Mouse (Mus musculus) left cerebral cortex, adult 6 months (tissue): Measurements from ENCODE around the gene Timm44. TPM values are rescaled to one million over a fixed set of nuclear protein-coding genes. Genes with fewer than 3 reads are reported as not detected.

ENCODE experiments used
- long read RNA-seq, 2 experiments: library from polyadenylated mRNA; unstranded; transcript quantifications; one replicate each; pipeline ENCODE4 v2.0.0; 2019 to 2020
- polyA plus RNA-seq: library from polyadenylated mRNA; unstranded; fragments of <200 nt; fragmentation: Nextera tagmentation; gene quantifications from 2 replicates; pipeline ENCODE4 v1.2.3, GENCODE M21; 2021

Gene Timm44
- 31.6 and 51.3 TPM in 2 replicates for polyA plus RNA-seq
- long read RNA-seq, experiment 1, transcript Timm44-201 (13 exons, 1,790 nt), result major isoform, 186 of 250 reads
- long read RNA-seq, experiment 1, transcript Timm44-206 (12 exons, 3,041 nt), result minor isoform, 10 of 250 reads
- long read RNA-seq, experiment 1, partial matches to known transcripts, result 14 of 250 reads
- long read RNA-seq, experiment 1, other reads (novel, unspliced or antisense), result 40 of 250 reads
- long read RNA-seq, experiment 2, transcript Timm44-201 (13 exons, 1,790 nt), result major isoform, 24 of 67 reads
- long read RNA-seq, experiment 2, partial matches to known transcripts, result 26 of 67 reads
- long read RNA-seq, experiment 2, other reads (novel, unspliced or antisense), result 16 of 67 reads

DNA sequence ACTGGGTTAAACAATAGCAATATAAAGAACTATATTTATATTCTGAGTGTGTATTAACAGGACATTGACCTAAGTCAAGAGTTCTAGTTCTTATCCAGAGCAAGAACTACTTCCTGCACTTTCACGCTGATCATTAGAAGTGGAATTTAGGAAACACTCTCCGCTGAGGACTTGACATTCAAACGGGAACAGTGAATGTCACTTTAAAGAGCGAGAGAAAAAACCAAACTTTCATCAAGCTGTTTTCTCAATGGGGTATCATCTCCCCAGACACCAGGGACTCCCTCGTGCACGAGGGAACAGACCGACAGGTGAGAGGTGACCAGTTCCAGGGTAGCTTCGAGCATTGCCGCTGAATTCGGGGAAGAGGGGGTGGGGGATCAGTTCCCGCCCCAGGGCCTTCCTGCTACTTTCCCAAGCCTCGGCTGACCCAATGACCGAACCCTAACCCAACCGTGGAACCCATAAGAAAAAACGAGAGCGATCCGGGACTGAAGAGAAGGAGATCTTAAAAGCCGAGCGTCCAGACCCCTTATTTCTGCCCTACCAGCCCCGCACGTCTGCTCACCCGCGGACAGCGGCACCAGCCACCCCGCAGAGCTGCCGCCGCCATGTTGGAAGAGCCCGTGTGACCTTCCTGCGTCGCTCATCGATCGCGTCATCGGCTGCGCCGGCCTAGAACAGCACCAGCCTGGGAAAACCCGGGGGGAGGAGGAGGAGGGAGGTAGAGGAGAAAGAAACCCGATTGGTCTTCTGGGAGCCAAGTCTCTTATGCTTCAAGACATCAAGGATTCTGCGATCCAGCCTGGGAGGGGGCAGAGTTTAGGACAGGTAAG, at the start of gene Timm44:
Timm44 (minus strand) TSS at position 639 of the 836 bp plus-strand sequence.

DNA sequence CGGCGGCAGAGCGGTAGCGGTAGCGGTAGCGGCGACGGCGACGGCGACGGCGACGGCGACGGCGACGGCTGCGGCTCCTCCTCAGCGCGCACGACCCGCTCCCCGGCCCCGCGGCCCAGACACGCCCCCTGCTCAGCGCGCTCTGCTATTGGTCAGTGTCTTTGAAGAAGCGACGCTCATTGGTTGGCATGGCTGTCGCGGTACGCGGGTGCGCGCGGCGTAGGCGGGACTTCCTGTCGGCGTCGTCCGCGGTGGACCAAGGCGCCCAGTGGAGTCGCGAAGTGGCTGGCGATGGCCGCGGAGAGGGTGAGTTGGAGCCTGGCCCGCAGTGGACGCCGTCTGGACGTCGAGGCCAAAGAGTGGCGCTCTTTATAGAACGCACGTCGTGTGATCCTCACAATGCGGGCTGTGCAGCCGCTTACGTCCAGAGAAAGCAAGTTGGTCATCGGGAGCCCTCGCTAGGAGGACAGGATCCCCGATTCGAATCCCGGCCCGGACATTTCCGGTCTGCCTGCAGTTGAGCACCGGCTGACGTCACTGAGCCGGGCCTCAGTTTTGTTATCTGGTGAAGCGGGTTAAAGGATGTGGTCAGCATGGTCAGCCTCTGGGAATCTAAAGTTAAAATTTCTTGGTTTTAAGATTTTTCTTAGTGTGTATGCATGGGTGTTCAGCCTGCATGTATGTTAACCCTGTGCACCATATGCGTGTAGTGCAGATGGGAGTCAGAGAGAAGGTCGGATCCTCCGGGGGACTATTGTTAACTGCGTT, 49.5 kb upstream of the Timm44 start, which contains the start of the genes Ccl25 and Elavl1:
Ccl25 (plus strand) TSS at position 228 of the 768 bp plus-strand sequence.
Elavl1 (minus strand) TSS at position 431 of the 768 bp plus-strand sequence.

DNA sequence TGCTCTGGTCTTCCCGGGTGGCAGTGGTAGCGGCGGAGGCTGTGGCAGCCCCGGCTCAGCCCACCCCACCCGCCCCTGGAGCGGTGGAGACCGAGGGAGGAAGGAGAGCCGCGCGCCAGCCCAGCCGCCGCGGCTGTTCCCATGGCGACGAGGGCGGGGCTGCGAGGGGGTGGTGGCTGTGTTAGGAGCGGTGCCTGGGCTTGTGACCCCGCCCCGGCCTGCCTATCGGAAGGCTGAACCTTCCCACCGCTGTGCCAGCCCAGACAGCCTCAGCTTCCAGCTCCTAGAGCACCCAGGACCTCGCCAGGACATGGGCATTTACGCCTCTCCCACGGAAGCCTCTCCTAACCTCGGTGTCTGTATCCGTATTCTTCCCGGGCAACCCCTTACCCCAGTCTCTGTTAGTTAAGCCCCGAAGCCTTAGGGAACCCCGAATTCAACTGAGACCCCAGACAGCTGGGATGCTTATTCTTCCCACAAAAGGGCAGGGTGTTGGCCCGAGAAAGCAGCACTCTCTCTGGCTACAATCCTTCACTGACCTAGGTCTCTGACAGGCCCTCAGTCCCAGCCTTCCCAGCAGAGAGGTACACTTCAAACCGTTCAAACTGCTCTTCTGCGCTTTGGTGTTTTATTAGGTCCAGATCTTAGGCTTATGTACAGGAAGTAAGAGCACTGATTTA, 16.4 kb downstream of the Timm44 start, which contains the start of gene Ctxn1:
Ctxn1 (minus strand) TSS at position 150 of the 680 bp plus-strand sequence.

DNA sequence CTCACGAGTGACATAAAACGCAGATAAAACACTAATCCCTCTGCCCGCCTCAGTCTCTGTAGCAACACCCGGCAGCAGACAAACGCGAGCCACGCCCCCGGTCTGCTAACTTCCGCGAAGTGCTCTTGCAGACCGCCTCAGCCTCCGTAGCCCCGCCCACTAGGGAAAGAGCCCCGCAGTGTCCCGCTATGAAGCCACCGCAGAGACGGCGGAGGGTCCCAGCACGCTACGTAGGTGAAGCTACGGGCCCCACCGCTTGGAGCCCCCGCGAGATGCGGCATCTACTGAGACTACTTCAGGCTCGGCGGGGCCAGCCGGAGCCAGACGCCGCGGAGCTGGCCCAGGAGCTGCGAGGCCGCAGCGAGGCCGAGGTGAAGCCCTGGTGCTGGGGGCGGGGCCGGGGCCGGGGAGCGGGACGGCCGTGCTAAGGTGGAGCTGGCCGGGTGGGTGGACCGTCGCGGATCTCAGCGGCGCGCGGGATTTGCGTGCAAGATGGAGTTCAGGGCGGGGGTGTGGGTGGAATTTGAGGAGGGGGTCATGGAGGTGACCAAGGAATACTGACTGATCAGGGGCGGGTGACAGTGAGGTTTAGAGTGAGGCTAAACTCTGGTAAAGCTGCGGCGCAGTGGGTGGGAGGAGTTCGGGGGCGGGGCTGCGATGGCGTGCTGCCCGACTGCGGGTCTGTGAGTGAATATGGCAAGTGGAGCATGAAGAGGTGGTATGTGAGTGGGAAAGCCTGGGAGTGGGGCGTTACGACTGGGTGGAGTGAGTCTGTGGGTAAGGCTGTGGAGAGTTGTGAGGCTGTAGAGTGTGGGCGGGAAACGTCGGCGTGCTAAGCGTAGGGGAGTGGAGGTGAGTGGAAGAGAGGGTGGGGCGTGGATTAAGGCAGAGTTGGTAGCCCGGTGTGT, 22.5 kb downstream of the Timm44 start, which contains the start of gene Snapc2:
Snapc2 (plus strand) TSS at position 147 of the 908 bp plus-strand sequence.

DNA sequence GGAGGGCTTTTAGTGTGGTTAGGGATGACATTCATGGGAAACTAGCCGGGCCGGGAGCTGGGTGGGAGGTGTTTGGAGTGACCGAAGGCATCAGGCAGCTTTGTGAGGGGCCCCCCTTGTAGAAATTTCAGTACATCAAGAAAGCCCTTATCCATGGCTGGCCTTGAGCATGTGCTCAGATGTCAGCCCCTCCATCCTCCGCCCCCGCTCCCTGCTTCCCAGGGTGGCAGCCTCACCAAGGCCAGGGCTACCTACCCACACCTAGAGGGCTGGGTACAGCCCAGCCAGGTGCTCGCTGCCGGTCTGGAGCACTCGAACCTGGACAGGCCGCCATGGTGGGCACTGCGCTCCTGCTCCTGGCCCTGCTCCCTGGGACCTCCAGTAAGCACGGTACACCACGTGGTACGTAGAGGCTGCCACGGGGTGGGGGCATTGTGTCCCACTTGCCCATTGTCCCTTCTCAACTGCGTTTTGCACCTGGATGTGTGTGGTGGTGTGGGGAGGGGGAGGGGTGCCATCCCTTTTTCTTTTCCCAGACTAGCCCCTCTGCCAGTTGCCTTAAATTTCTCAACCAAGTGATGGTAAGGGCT, 27.7 kb downstream of the Timm44 start, which contains the start of gene Tgfbr3l:
Tgfbr3l (plus strand) TSS at position 264 of the 590 bp plus-strand sequence.

DNA sequence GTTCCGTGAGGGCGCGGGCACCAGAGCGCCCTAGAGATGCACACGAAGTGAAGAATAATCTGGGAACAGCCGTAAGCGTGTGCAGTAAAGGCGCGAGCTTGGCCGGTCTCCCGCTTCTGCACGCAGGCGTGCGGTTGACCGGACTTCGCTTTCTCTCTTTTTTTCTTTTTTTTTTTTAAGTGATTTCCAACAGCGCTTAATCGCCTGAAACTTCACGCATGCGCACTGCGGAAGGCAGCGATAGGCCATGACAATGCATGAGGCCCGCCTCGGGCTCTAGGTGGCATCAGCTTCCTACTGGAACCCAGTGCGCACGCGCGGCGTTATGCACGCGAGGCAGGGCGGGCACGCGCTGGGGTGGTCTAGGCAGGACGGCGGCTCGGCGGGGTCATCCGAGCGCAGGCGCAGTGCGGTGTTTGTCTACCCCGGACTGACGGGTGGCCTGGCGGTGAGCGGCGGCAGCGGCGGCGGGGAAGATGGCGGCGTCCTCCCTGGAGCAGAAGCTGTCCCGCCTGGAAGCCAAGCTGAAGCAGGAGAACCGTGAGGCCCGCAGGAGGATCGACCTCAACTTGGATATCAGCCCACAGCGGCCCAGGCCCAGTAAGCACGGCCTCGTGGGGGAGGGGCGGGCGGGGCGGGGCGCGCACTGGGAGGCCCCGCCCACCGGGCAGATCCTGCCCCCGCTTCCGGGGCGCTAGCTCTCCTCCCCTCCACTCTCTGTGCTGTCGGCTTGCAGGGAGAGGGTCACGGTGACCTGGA, 37.1 kb downstream of the Timm44 start, which contains the start of the genes Map2k7 and Gm49320:
Map2k7 (plus strand) TSS at position 307 of the 759 bp plus-strand sequence.
Gm49320 (plus strand) TSS at position 432 of the 759 bp plus-strand sequence.

DNA sequence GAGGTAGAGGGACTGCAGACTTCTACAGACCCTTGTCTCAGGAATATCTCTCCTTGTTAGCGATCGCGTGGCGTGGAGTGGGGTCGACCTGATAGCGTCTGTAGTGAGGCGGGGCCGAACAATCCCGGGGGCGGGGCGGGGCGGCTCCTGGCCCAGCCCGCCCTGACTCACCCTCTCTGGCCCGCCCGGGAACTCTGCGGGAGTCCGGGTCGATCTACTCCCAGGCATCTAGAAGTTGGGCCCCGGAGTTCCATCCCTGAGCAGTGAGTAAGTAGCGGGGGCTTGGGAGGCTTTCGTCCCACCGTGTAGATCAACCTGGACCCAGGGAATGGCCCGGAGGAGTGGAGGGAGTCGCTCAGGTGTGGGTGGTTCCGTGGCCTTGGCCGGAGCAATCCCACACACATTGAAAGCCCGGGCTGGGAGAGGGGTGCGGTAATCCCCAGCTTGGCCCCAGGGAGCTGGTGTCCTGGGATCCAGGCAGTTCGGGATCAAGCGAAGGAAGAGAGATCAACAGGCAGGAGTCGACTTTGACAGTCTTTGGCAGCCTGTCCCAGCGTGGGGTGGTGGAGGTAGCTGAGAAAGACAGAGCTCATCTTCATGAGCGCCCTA, 48.9 kb downstream of the Timm44 start, which contains the start of gene Lrrc8e:
Lrrc8e (plus strand) TSS at position 89 of the 609 bp plus-strand sequence.

DNA sequence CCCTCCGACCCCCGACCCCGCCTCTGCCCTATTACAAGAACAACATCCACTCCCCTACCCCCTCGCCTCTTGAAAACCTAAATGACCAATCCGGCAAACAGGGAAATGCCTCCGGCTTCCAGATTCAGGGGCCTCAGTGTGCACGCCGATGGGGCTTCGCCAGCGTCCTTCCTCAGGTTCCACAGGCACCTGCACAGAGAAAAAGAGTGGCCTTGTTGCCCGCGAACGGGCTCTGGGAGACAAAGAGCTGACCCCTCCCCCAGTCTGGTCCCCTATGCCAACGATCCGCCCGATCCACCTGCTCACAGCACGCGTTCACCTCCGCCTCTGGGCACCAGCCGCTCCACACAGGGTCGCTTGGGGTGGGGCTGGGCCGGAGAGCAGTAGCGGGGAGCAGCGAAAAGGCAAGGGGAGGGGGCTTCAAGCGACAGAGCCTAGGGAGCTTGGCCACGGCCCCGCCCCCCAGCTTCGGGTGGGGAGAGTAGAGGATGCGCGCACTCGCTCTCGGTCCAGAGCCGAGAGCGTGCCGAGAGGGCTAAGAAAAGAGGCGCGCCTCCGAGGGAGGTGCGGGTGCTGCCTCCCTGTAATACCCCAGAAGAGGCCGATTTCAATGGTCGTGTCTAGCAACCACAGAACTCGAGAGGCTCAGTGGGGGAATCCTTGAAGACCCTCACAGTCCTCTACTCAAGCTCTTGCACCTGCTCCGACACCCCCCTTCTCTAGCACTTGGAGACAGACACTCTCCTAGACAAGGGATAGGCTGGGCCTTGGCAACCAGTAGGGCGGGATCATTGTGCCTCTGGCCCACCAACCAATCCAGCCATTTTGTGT, 58.7 kb downstream of the Timm44 start, which contains the start of gene Prr36:
Prr36 (minus strand) TSS at position 669 of the 831 bp plus-strand sequence.

Other genes with a start within 250 kb of the Timm44 start
- 2.2 and 3.6 TPM in 2 replicates for gene Cd209f, start 170.1 kb downstream of the Timm44 start, polyA plus RNA-seq
- 0.92 and 1.0 TPM in 2 replicates for gene Cd209g, start 141.8 kb downstream of the Timm44 start, polyA plus RNA-seq
- 26.2 and 31.9 TPM in 2 replicates for gene Evi5l, start 109.3 kb downstream of the Timm44 start, polyA plus RNA-seq
- 10.1 and 29.3 TPM in 2 replicates for gene Prr36, start 58.5 kb downstream of the Timm44 start, polyA plus RNA-seq
- not detected in 2 replicates for gene Lrrc8e, start 49.1 kb downstream of the Timm44 start, polyA plus RNA-seq
- gene Map2k7, start 37.2 kb downstream of the Timm44 start, polyA plus RNA-seq, result 16.4 and 27.4 TPM in 2 replicates
- gene Gm49320, start 37.0 kb downstream of the Timm44 start, polyA plus RNA-seq, result 0.04 TPM in 1 of 2 replicates, not detected in the other
- 0.68 TPM in 1 of 2 replicates, not detected in the other for gene Tgfbr3l, start 27.7 kb downstream of the Timm44 start, polyA plus RNA-seq
- gene Snapc2, start 22.8 kb downstream of the Timm44 start, polyA plus RNA-seq, result 37.0 and 43.5 TPM in 2 replicates
- gene Ctxn1, start 16.6 kb downstream of the Timm44 start, polyA plus RNA-seq, result 805 and 1,080 TPM in 2 replicates
- 17.9 and 19.3 TPM in 2 replicates for gene Ccl25, start 49.3 kb upstream of the Timm44 start, polyA plus RNA-seq
- gene Elavl1, start 49.5 kb upstream of the Timm44 start, polyA plus RNA-seq, result 36.1 and 55.5 TPM in 2 replicates
- gene Cers4, start 217.1 kb upstream of the Timm44 start, polyA plus RNA-seq, result 26.5 and 34.0 TPM in 2 replicates